Mouse (Mus musculus) brain, adult 2 months (tissue): ENCODE data around the gene Ptprr.

Experiments used
- DNase-seq: peaks from one replicate; pipeline ENCODE4 v3.0.0; 2011; ENCODE audit warnings: low read depth, low spot score

Gene Ptprr

DNA sequence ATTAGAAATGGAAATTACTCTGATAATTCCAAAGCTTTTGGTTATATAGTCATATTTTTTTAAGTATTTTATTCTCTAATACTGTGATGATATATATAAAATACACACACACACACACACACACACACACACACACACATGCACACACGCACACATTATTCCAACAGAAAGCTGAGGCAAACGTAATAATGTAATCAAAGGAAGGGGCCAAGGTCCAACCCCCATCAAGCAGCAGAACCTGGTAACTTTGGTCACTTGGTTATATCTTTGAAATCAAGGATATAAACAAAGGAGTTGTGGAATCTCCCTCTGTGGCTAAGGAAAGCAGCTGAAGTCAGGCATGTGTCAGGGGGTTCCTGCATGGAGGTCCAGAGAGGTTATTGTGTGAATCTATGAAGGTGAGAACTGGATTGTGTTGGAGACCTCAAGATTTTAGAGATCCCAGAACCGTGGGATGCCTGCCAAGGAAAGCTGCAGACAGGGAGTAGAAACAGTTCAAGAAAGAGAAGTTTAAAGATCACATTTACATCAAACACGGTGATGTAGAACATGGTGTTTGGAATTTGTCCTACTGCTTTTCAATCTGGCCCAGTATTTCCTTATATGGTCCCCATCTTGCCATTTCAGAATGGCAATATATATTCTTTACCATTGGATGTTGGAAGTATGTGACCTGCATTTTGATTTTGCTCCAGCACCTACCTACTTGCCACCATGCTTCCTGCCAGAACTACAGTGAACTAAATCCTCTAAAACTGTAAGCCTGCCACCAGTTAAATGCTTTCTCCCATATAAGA, 98.1 kb downstream of the Ptprr start:
- peak; percentile 60 for DNase-seq

DNA sequence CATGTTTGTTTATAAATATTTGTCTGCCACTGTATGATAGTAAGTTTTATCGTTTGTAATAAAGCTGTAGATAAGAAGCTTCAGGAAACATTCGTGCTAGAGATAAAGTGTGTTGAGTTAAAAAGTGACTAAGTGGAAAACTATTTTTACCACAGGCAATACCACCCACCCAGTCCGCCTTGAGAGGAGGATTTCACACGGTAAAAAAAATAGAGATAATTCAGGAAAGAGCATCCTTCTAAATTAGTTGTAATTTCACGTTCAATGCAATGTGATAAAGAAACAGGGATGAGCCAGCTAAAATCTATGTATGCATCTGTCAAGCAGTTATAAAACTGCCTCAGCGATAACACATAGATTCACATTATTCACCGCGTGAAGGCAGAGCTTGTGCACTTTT, 99.0 kb downstream of the Ptprr start:
- peak; percentile 79 for DNase-seq

DNA sequence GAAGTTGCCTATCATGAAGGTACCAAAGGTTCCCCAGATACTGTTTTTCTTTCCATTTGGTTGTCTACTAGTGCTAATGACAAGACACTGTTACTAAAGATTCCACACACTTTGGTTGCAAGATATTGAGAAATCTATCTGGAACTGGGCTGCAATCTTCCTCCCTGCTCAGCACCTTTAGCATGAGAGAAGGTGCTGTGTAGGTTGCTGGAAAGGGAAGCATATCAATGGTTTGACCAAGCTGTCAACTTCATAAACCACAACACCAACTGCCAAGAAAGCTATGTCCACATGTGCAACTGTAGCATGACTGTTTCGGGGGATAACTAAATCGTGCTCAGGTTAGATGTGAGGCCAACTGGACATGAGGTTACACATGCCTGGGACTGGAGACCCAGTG, 103.5 kb downstream of the Ptprr start:
- DNase-seq: no peak

DNA sequence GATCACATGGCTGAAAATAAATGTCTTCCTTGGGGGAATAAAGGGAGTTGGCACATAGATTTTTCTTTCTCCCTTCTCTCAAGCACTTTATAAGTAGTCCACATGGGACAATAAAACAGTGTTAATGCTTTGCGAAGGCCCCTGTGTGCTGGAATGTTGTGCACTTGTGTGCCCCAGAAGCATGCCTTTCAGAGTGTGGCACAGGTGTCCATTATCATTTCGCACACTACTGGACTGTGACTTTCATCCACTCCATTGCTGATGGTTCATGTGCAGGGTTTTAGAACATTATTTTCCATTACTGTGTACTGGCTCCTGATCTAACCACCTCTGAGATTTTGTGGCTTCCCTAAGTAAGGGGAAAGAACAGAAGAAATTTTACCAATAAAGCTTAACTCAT, 105.8 kb downstream of the Ptprr start:
- no peak for DNase-seq

DNA sequence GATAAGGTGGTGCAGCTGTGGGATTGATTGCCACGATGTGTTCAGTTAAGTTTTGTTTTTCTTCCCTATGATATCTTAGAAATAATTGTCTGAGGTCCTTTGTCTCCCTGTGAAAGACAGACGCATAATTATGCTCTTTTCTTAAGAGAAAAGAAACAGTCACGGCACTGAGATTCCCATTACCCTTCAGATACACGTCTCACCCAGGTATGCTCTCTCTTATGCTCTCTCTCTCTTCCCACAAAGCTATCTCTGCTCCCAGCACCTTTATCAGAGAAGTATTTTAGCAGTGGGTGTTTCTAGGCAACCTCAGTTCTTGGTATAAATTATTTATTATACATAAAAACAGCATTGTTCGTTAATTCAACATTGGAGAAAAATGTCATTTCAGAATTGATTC, 107.4 kb downstream of the Ptprr start:
- DNase-seq: no peak

DNA sequence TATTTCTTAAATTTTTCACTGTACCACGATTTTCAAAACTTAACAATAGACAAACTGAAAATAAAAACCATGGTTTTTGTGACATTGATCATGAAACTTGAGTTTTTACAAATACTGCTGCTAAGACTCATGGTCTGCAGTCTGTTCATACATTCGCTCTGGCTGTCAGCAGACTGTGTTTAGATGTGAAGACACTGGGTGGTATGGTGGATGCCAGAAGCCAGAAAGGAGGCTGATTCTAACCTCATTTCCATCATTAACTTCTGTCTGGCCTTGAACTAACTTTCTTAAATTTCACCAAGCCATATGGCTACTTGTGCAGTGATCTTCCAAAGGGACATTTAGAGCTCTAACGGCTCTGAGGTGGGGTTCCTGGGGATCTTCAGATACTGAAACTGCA, 112.4 kb downstream of the Ptprr start:
- peak; percentile 34 for DNase-seq

DNA sequence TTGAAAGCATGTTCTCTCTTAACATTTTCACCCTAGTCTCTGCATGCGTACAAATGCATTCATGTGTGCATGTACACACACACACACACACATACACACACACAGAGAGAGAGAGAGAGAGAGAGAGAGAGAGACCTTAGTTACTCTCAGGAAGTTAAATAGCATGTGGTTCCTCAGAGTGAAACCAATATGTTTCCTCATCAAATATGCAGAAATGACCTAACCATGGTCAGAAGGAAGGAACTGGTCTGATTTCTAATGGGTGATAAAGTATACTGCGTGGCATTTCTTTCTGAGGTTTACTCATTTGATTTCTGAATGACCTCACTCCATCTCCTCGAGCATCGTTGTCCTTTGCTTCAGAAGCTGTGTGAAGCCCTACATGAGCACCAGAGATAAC, 113.2 kb downstream of the Ptprr start:
- DNase-seq: no peak

DNA sequence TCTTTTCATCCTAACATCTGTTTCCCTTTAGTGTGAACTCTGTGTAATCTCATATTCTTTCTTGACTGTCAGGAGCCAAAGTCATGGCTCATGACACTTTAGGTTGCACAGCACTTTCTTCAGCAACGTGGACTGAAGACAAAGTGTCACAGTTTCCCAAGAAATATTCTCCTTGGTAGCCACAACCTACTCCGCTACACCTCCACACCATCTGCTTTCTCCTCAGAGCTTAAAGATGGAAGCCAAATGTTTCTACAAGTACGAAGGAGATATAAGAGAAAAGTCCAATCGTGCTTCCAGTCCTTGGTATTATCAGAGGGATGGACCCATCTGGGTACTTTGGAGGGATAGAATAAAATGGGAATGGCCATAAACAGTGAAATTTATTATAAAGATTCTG, 114.2 kb downstream of the Ptprr start:
- DNase-seq: peak; percentile 81

DNA sequence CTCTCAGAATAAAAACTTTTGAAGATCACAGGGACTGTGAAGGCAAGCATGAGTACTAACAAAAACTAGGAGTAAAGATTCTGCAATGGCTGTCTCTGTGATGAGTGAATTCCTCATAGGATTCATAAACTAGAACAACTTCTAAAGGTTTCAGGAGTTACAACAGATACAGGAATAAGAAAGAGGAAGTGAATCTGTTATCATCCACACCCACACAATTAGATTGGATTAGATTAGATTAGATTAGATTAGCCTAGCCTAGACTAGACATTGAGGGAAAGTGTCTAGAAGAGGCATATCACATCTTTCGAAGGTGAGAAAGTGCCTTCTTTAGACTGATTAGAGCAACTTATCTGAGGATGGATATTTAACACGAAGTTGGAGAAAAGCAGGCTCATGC, 117.2 kb downstream of the Ptprr start:
- DNase-seq: no peak

DNA sequence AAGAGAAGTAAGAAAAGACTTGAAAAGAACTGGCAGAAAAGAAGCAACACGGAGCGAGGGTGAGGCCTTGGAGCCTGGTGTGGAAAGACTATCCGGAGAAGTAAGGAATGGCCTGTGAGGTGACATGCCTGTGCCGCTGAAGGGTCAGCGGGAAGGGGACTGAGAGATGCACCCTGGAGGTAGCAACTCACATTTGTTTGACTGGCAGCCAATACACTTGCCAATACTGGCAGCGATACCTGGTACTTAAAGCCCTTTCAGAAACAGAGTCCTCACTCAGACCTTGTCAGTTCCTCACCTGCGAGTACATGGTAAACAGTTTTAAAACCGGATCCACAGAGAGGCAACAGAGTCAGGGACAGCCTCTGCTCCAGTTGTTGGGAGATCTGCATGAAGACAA, 122.2 kb downstream of the Ptprr start:
- DNase-seq: peak; percentile 45

DNA sequence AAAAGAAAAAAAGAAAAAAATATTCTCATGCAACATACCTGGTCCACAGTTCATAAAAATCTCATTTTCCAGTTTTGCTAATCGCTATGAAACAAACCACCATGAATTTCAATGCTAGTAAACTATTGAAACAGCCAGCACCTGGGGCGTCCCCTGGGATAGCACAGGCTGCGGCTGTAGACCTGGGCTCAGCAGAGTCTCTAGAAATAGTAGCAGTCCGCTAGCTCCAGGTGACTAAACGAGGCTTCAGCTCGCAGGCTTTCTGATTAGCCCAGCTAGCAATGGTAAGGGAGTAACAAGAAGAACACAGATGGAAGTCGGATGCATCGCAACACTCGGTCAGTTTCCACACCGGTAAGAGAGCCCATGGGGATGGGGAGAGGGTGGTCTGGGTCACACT, 125.7 kb downstream of the Ptprr start:
- peak; percentile 32 for DNase-seq

DNA sequence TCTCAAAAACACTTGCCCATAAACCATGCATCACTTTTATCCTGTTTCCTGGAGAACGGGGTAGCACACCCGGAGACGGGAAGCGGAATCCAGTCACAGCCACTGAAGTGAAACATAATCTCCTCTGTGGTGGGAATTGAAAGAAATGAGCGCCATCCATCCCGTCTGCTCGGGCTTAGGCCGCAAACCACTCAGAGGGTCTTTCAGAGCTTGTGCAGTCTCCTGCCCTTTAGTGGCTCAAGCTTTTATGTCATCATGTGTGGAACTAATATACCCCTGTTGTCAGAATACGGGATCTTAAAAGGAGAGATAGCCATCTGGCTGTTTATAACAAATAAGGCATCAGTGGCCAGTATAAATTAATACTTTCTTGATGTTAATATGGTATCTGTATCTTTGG, 128.1 kb downstream of the Ptprr start:
- no peak for DNase-seq

DNA sequence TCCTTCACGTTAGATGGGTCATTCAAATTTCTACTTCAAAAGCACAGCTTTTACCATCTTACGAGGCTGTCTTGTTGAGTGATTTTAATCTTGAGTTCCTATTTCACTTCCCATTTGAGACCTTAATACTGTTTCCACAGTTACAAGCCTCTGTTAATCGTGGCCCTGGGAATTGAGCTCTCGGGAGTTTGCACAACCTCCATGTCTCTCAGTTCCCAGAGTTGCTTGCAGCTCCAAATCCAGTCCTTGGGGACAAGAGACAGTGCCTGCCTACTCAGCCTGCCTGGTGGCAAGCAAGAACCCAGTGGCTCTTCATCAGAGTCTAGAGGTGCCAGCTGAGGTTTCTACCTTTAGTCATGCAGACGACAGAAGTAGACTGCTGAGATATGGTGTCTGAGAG, 136.7 kb downstream of the Ptprr start:
- no peak for DNase-seq

DNA sequence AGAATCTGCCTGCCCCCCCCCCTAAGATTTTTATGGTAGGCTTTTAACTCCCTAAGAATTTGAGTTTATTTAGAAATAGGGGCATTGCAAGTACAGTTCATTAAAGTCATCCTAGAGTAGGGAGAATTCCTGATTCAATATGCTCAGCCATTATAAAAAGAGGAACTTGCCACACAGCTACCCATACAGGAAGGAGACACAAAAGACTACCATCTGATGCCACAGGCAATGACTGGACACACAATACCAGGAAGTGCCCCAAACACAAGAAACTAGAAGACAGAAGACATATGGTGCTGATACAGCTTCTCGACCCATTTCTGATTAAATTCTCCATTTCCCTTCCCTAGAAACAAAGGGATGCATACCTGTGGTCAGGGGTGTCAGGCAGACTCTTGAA, 138.7 kb downstream of the Ptprr start:
- no peak for DNase-seq

DNA sequence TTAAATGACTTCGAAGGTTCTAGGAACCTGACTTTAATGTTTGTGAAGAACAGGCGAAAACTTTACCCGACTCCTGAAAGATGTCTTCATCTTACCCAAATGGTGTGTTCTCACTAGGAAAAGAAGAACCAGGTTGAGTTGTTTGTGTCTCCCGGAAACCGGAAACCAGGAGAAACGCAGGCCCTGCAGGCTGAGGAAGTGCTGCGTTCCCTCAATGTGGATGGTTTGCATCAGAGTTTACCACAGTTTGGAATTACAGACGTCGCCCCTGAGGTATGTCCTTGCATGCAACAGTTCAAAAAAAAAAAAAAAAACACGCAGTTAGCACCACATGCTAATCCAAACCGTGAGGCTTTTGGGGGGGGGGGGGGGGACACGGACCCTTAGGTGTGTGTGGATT, 144.3 kb downstream of the Ptprr start:
- no peak for DNase-seq

DNA sequence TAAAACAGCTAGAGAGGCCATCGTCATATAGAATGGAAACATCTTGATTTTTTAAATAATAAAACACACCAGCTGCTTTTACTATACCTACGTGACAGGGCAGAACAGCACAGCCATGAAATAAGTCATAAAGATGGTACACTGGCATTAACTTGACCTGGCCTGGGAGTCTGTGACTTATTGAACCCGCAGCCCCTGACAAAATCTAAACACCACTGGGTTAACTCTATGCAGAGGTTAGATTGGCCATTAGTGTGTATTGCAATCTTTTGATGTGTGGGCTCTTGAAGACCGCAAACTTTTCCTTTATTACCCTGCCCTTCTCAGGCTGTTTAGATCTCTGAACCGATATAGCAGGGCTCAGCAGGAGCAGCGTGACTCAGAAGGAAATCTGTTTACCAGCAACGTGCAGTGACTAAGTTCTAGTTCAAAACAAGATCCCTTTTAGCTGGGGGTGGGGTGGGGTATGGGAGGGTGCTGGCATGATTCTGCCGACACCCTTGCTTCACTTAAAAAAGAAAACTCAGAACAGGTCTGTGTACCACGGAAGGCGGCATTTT, 157.4 kb downstream of the Ptprr start:
- peak; percentile 70 for DNase-seq

DNA sequence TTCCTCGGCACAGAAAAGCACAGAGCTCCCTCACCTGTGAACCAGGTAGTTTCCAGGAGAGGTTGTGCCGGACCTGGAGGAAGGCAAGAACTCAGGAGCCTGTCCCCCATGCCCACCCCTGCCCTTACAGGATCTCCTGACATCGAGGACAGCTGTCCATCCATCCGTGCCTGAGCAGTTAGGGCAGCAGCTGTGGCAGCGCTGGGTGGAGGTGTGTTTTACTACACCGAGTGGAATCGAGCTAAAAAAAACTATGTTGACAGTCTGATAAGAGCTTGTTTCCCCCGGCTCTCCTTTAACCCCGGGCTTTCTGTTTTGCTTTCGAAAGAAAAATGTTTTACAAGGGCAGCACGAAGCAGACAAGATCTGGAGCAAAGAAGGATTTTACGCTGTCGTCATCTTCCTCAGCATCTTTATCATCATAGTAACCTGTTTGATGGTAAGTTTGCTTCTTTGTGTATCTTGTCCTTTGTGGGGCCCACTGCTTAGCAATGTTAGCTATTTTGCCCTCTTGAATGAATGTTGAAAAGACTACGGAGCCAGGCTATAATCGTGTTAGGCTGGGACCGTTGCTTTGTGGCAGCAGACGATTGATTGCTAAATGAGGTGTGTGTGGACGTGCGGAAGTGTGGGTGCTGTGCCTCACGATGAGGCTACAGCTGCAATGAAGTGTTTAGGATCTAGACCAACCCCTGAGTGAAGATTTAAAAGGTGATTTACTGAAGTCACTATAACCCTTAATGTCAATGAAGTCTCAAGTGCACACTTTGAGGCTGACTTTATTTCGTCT, 159.6 kb downstream of the Ptprr start:
- DNase-seq: no peak

DNA sequence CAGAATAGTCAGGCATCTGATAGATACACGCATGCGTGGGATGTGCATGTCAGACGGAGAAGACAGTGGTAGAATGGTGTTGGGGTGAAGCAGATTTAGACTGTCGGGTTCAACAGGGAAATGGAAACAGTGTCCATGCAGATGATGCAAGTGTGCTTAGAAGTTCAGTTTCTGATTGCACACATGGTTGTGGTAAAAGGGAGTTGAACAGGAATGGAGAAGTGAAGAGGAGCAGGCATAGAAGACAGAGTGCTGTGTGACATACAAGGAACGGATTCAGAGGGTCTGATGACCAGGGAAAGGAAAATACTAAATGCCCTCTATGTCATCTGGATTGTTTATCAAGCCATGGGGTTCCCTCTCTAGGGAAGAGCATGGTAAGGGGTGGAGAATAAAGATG, 163.2 kb downstream of the Ptprr start:
- no peak for DNase-seq

DNA sequence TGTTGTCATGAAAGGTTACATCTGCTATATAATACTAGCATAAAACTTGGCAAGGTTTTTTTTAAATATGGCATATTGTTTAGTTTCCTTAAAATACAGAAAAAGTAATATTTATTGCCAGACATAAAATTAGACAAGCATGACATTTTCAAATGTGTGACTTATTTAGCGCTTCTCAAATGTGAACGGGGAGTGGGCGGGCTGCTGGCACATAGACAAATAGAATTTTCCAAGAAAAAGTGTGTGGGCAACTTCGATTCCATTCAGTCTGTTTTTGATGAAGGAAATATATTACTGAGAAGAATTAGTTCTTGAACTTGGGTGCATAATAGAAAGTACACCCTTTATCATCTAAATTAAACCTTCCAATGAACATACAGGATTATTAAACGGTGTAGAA, 164.2 kb downstream of the Ptprr start:
- DNase-seq: peak; percentile 69

DNA sequence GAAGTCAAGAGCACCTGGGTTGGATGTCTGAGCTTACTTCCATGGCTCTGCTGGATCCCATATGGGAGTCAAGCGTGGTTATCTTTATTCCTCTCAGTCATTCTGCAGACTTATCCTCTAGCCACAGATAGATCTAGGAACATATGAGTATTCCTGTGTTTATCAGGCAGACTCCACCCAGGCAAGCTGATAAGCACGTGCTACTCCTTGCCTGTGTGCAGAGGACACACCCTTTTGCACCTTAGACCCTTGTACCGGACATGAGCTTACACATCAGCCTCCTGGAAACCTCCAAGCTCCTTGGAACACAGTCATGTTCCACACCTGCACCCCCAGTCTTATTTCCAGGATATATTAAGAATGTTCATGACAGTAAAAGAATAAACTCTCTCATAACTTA, 165.2 kb downstream of the Ptprr start:
- no peak for DNase-seq

DNA sequence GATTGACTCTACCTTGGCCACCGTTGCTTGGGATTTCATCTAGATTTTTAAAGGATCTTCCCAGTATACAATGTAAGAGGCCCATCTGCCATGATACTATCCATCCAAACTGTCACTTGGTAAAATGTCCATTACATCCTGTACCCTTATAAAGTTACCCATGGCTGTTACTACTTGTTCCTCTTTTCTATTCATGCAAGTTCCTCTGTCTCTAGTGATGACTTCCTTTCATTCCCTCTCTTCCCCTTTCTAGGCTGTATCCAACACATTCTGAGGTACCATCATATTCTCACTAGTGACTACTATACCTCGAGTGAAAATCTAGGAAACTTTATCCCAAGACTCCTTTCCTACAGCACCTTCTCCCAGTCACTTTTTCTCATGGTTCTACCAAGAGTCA, 173.7 kb downstream of the Ptprr start:
- no peak for DNase-seq

DNA sequence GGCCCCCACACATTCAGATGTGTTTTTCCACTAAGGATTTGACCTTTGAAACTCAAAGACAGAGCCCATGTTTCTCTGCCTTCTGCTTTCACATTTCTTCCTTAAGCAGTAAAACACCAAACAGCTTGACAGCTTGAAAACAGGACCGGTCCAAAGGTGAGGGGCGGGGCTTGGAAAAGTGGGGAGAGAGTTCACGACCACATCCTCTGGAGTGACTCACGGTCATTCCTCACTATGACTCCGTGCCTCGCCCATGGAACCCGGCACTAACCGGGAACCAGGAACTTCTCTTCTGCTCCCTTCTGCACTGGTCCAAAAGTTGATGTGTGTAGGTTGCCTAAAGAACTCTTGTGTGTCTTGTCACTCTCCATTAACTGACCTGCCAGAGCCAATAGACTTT, 174.3 kb downstream of the Ptprr start:
- DNase-seq: no peak

DNA sequence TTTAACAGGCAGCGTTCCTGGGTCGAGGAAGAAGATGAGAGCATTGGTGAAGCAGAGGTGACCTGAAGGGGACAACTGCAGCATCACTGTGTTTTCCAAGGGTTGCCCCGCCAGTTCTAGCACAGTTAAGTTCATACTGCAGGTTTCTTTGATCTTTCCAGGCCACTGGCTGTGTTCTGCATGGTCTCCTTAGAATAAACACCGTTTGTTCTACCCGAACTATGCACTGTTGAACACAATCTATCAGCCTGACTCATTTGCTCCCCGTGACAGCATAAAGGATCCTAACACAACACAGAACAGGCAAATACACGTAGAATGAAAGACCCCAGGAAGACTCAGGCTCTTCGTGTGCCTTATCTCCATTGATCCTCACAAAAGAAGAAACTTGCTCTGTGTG, 176.4 kb downstream of the Ptprr start:
- DNase-seq: no peak
